Mouse (Mus musculus): Measurements from ENCODE around the gene Ppp1r12c. TPM values are rescaled to one million over a fixed set of nuclear protein-coding genes. Genes with fewer than 3 reads are reported as not detected.

The Ppp1r12c gene
- polyA plus RNA-seq, 1 experiment from 2014 or later = 46.0 TPM

GRCm38 (mm10) chr7:4431548-4431947 lies 69.9 kb downstream of the Ppp1r12c start:
- no peak overlapping the region for H3K27ac ChIP-seq
- DNase-seq (ENCODE audit: low spot score) = peak; percentile 79
- no peak overlapping the region for H3K4me3 ChIP-seq
- H3K4me1 ChIP-seq = no peaks in the 10 kb centered on the region
- H3K9me3 ChIP-seq = no peaks in the 10 kb centered on the region
- H3K36me3 ChIP-seq = peaks cover 93% of the 10 kb centered on the region
- H3K27me3 ChIP-seq (ENCODE audit: insufficient read depth, poor library complexity, severe bottlenecking) = no peaks in the 10 kb centered on the region
- 77% methylated on average over 6 of the region's 6 CpGs for WGBS

Small RNAs within 50 kb of the gene (microRNA-seq; reads per million reads assigned to microRNA genes)
- not detected for gene Gm24605

Other genes starting within 250 kb of the Ppp1r12c start
- gene Ncr1, start 164.0 kb downstream of the Ppp1r12c start, polyA plus RNA-seq (2016; fragmentation: Nextera tagmentation; extraction: Ambion mirVana) = not detected in 2 replicates
- gene Gp6, start 103.9 kb downstream of the Ppp1r12c start, polyA plus RNA-seq (2016; fragmentation: Nextera tagmentation; extraction: Ambion mirVana) = 0.35 and 0.57 TPM in 2 replicates
- gene Rdh13, start 56.0 kb downstream of the Ppp1r12c start, polyA plus RNA-seq (2016; fragmentation: Nextera tagmentation; extraction: Ambion mirVana) = 32.9 and 37.0 TPM in 2 replicates
- 1.7 and 4.6 TPM in 2 replicates for gene Eps8l1, start 41.0 kb downstream of the Ppp1r12c start, polyA plus RNA-seq (2016; fragmentation: Nextera tagmentation; extraction: Ambion mirVana)
- gene Tnnt1, start 14.7 kb upstream of the Ppp1r12c start, polyA plus RNA-seq (2016; fragmentation: Nextera tagmentation; extraction: Ambion mirVana) = 97.0 and 167 TPM in 2 replicates
- gene Tnni3, start 22.5 kb upstream of the Ppp1r12c start, polyA plus RNA-seq (2016; fragmentation: Nextera tagmentation; extraction: Ambion mirVana) = 960 and 1,463 TPM in 2 replicates
- 0.63 and 0.65 TPM in 2 replicates for gene Dnaaf3, start 30.8 kb upstream of the Ppp1r12c start, polyA plus RNA-seq (2016; fragmentation: Nextera tagmentation; extraction: Ambion mirVana)
- gene Syt5, start 45.9 kb upstream of the Ppp1r12c start, polyA plus RNA-seq (2016; fragmentation: Nextera tagmentation; extraction: Ambion mirVana) = 1.0 and 2.8 TPM in 2 replicates
- gene Ptprh, start 102.4 kb upstream of the Ppp1r12c start, polyA plus RNA-seq (2016; fragmentation: Nextera tagmentation; extraction: Ambion mirVana) = not detected in 2 replicates
- 2.8 and 4.4 TPM in 2 replicates for gene Tmem86b, start 129.7 kb upstream of the Ppp1r12c start, polyA plus RNA-seq (2016; fragmentation: Nextera tagmentation; extraction: Ambion mirVana)
- gene Ppp6r1, start 157.3 kb upstream of the Ppp1r12c start, polyA plus RNA-seq (2016; fragmentation: Nextera tagmentation; extraction: Ambion mirVana) = 8.7 and 16.0 TPM in 2 replicates
- gene Hspbp1, start 183.4 kb upstream of the Ppp1r12c start, polyA plus RNA-seq (2016; fragmentation: Nextera tagmentation; extraction: Ambion mirVana) = 105 and 118 TPM in 2 replicates
- gene Brsk1, start 188.9 kb upstream of the Ppp1r12c start, polyA plus RNA-seq (2016; fragmentation: Nextera tagmentation; extraction: Ambion mirVana) = 0.89 and 1.0 TPM in 2 replicates
- not detected in 2 replicates for gene Tmem150b, start 223.6 kb upstream of the Ppp1r12c start, polyA plus RNA-seq (2016; fragmentation: Nextera tagmentation; extraction: Ambion mirVana)
- 76.1 and 77.6 TPM in 2 replicates for gene Kmt5c, start 238.4 kb upstream of the Ppp1r12c start, polyA plus RNA-seq (2016; fragmentation: Nextera tagmentation; extraction: Ambion mirVana)

Measured in heart, embryonic 10.5 days (tissue).